Mouse (Mus musculus): Measurements from ENCODE around the gene Fabp3. TPM values are rescaled to one million over a fixed set of nuclear protein-coding genes. Genes with fewer than 3 reads are reported as not detected.
A peak's percentile ranks its signal among the peaks of the same experiment; 100 is the strongest.

Fabp3 gene
- polyA plus RNA-seq, 2 experiments from 2014 or later: 0.42 TPM; not detected in 1

DNA sequence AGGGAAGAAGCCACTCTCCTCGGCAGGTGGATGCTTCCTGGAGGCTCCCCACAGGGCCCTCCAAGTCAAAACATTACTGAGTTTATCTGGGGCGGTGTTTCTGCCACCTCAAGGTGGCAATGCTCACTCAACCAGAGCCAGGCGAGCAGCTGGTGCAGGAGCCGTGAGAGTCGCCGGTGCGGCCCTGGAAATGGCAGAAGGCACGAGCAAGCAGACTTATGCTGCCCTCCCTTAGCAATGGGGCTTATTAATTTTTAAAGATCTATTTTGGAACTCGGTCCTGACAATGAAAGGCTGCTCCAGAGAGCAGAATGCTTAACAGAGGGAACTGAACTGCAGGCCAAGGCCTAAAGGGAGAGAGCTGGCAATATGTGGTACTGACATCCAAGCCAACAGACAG lies 19.0 kb downstream of the Fabp3 start:
- ATAC-seq: no peak

DNA sequence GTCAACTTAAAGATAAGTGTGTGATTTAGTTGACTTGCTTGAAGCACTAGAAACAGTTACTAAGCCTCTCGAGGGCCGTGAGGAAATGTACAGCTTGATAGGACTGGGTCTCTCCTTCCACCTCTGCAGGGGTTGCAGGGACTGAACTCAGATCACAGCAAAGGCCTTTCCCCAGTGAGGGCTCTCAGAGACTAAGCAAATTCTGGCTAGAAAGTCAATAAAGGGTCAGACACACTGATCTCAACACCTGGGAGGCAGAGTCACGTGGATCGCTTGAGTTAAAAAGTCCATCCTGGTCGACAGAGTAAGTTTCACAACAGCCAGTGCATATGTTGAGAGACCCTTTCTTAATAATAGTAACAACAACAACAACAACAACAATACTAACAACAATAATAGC lies 27.5 kb downstream of the Fabp3 start:
- ATAC-seq: no peak

DNA sequence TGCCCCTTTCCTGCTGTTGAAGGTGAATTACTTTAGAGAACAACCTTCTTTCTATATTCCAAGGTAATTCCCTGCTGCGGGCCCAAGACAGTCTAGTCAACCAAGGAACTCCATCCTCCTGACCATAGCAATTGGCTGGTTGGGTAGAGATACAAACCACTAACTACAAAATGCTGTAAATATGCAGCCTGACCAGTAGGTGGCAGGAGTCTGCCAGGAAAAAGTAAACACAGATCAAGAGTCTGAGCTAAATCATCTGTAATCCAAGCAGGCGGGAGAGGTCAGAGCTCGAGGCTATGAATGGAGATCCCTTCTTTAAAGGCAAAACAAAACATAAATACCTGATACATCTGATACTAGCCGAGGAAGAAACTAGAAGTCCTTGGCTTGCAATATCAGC lies 33.3 kb downstream of the Fabp3 start:
- ATAC-seq: peak; percentile 46

DNA sequence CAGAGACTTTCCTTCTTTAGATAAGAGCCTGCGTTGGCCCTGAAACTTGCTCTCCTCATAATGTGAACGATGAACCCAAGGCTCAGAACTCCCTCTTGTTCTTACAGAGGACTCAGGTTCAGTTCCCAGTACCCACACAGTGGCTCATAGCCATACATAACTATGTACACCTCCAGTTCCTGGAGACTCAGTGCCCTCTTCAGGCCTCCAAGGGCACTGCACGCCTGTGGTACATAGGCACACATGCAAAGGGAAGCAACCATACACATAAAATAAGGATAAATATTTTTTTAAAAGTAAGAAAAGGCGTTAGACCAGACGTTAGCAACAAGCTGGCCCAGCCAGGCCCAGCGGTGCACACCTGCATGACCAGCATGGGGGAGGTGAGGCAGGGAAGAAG lies 41.3 kb downstream of the Fabp3 start:
- no peak for ATAC-seq

DNA sequence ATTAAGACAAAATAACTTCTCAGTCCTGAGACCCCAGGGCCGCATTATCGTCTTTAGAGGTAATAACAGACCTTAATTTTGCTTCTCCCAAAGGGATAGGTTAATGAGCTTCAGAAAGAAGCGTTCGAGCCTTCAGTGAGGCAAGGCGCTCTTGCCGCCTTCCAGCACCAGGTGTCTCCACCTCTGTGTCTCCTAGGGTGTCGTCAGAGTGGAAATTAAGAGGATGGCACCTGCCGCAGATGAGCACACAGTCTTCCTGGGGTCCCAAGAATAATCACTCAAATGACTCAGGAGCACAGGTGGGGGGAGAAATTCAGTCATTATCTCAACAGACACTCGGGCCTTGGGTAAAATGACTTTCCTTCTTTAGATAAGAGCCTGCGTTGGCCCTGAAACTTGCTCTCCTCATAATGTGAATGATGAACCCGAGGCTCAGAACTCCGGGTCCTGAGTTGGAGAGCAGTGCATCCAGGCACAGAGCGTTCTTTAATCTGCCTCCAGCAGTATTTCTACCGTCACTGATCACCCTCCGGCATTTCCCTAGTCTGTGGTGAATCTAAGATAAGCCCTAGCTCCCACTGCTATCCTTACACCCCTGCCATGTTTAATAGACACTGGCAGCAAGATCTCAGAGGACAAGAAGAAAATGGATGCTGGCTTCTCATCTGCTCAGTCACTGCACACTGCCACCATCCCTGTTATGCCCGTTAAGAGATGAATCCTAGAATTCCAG lies 42.5 kb downstream of the Fabp3 start:
- no peak for ATAC-seq

DNA sequence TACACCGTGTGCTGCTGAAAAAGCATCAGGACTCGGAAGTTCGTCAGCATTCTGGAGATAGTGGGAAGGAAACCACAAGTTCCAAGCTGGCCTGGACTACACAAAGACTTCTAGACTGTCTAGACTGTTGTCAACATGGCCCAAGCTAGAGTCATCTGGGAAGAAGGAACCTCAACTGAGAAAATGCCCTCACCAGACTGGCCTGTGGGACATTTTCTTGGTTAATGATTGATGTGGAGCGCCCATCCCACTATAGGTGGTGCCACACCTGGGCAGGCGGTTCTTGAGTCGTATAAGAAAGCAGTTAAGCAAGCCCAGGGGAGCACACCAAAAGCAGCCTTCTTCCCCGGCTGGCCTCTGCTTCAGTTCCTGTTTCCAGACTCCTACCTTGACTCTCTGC lies 44.2 kb downstream of the Fabp3 start:
- ATAC-seq: no peak

DNA sequence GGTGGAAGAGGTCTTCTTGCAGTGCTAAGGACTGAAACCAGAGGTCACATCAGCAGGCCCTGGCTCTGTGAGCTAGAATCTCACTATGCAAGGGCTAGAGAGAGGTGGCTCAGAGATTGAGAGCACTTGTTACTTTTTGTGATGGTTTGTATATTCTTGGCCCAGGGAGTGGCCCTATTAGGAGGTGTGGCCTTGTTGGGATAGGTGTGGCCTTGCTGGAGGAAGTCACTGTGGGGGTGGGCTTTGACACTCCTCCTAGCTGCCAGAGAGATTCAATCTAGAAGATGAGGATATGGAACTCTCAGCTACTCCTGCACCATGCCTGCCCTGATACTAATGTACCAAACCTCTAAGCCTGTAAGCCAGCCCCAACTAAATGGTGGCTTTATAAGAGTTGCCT lies 49.6 kb downstream of the Fabp3 start:
- no peak for ATAC-seq

DNA sequence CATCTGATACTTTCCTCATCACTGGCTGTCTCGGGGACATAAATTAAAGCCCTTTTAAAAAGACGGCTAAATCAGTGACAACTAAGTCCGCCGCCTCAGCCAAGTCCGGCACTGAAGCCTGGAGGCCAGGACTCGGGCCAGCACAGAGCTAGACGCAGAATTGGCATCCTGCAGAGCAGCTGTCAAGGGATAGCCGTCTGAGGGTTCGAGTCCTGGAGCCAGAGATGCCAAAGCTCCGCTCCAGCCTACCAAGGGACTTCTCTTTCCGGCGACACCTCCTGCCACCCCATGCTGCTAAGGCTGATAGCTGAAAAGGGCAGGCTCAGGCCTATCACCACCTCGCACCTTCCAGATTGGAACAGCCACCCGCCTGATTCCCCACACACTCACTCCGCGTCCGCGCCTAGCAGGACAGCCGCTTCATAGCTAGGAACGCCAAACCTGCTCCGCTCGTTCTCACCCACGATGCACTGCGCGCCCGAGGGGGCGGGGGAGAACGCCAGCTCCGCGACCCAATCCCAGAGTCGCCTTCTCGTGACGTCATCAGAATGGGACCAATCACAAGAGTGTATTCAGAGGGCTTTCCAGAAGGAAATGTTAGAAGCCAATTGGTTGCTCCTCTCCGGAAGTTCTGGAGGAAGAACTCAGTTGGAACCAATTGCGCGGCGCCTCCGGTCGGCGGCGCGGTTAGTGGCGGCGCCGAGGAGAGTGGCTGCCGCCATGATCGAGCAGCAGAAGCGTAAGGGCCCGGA lies 51.3 kb downstream of the Fabp3 start, which contains the start of the genes Zcchc17 and Snrnp40:
Zcchc17 (minus strand) TSS at position 458 of the 752 bp plus-strand sequence.
Snrnp40 (plus strand) TSS at position 647 of the 752 bp plus-strand sequence.
- peak; percentile 99 for ATAC-seq

DNA sequence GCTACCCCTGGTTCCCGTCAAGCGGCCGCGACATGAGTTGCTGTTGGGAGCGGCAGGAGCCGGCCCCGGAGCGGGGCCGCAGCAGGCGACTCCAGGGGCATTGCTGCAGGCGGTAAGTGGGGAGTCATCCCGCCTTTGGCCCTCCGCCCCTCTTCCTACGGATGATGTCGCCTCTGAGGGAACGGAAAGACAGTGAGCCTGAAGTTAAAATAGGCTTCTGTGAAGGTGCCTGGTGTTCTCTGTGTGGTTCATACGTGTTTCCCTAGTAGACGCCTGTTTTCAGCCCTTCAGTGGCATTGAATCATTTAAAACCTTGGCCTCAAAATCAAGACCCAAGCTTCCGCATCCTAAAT lies 51.8 kb downstream of the Fabp3 start:
- peak; percentile 13 for ATAC-seq

Other genes with a start within 250 kb of the Fabp3 start
- gene Pef1, start 206.0 kb upstream of the Fabp3 start, polyA plus RNA-seq (2017; shearing (Covaris generic)): 10 to 100 TPM; 28.6 to 41.4 TPM
- gene Hcrtr1, start 169.2 kb upstream of the Fabp3 start, polyA plus RNA-seq (2017; shearing (Covaris generic)): not detected
- gene Tinagl1, start 133.5 kb upstream of the Fabp3 start, polyA plus RNA-seq (2017; shearing (Covaris generic)): not detected
- gene Gm853, start 86.2 kb upstream of the Fabp3 start, polyA plus RNA-seq (2017; shearing (Covaris generic)): not detected
- gene Serinc2, start 29.4 kb upstream of the Fabp3 start, polyA plus RNA-seq (2017; shearing (Covaris generic)): under 1 TPM; 0.61 to 0.92 TPM
- gene Gm10570, start 79 bp downstream of the Fabp3 start, polyA plus RNA-seq (2017; shearing (Covaris generic)): not detected
- 10 to 100 TPM; 70.6 to 72.2 TPM for gene Zcchc17, start 51.3 kb downstream of the Fabp3 start, polyA plus RNA-seq (2017; shearing (Covaris generic))
- 10 to 100 TPM; 65.1 to 71.2 TPM for gene Snrnp40, start 51.5 kb downstream of the Fabp3 start, polyA plus RNA-seq (2017; shearing (Covaris generic))